Mouse (Mus musculus): ENCODE results near the gene Papss2.

- TF ChIP-seq GATA1 (IDR thresholded peaks at IDR 0.05; ENCODE audit: low read length) = no peak
- no peak for TF ChIP-seq TAL1 (IDR thresholded peaks at IDR 0.05; ENCODE audit: low read length)
Observed at GRCm38 (mm10) chr19:32587727-32588126, 7.9 kb upstream of the Papss2 start.
